Mouse (Mus musculus) forebrain, embryonic 14.5 days (tissue): ENCODE data around the gene Adgra1. TPM values are rescaled to one million over a fixed set of nuclear protein-coding genes. Genes with fewer than 3 reads are reported as not detected.
A peak's percentile ranks its signal among the peaks of the same experiment; 100 is the strongest.

Experiments
- ATAC-seq: fragments of 200-750 bp; cut with Nextera tagmentation; 2 replicates; pipeline ENCODE4 v1.8.0; 2017; ENCODE audit warnings: mild to moderate bottlenecking, moderate library complexity
- DNase-seq: peaks from one replicate; pipeline ENCODE4 v3.0.0-alpha.2; 2015; ENCODE audit warnings: low spot score
- H3K27ac ChIP-seq: fragments of 300-500 bp; sonication (generic); 2 replicates; pipeline ENCODE4 v1.5.1; 2014; ENCODE audit warnings: low read depth, mild to moderate bottlenecking, control low read depth, low read length, moderate library complexity
- H3K27me3 ChIP-seq: fragments of 300-500 bp; sonication (generic); replicated peaks from 2 replicates; pipeline ENCODE4 v1.6.1; 2014; ENCODE audit warnings: low read length, control low read depth, mixed read lengths; ENCODE audit not compliant: control insufficient read depth, insufficient read depth
- H3K36me3 ChIP-seq: fragments of 300-500 bp; sonication (generic); 2 replicates; pipeline ENCODE4 v1.6.1; 2014; ENCODE audit warnings: low read length, control low read depth; ENCODE audit not compliant: control insufficient read depth, insufficient read depth
- H3K4me1 ChIP-seq: fragments of 300-500 bp; sonication (generic); 2 replicates; pipeline ENCODE4 v1.6.1; 2014; ENCODE audit warnings: antibody characterized with exemption, low read length, control low read depth; ENCODE audit not compliant: control insufficient read depth, insufficient read depth
- H3K4me2 ChIP-seq: fragments of 300-500 bp; sonication (generic); 2 replicates; pipeline ENCODE4 v1.6.1; 2014; ENCODE audit warnings: mild to moderate bottlenecking, control low read depth, low read length
- H3K4me3 ChIP-seq: fragments of 300-500 bp; sonication (generic); 2 replicates; pipeline ENCODE4 v1.5.1; 2014; ENCODE audit warnings: low read depth, low read length, control low read depth
- H3K9ac ChIP-seq: fragments of 300-500 bp; sonication (generic); 2 replicates; pipeline ENCODE4 v1.6.1; 2014; ENCODE audit warnings: mild to moderate bottlenecking, low read length, control low read depth, moderate library complexity
- H3K9me3 ChIP-seq: fragments of 300-500 bp; sonication (generic); replicated peaks from 2 replicates; pipeline ENCODE4 v1.6.1; 2016; ENCODE audit warnings: low read length, control low read depth, mixed read lengths; ENCODE audit not compliant: control insufficient read depth
- WGBS: fragments of 180-500 bp; shearing (Covaris S2); extraction: QIAGEN DNeasy Blood & Tissue Kit; methylation state at CpG from one replicate; pipeline ENCODE4 v1.1.7; 2014; 5-methylcytosine and 5-hydroxymethylcytosine counted together
- polyA plus RNA-seq: library from polyadenylated mRNA; unstranded; fragments of >200 nt; fragmentation: Nextera tagmentation; extraction: Ambion mirVana; gene quantifications from 2 replicates; pipeline ENCODE4 v1.2.1, GENCODE M21; 2014

Gene Adgra1
- polyA plus RNA-seq, 1 experiment from 2014 or later, result 7.4 TPM

DNA sequence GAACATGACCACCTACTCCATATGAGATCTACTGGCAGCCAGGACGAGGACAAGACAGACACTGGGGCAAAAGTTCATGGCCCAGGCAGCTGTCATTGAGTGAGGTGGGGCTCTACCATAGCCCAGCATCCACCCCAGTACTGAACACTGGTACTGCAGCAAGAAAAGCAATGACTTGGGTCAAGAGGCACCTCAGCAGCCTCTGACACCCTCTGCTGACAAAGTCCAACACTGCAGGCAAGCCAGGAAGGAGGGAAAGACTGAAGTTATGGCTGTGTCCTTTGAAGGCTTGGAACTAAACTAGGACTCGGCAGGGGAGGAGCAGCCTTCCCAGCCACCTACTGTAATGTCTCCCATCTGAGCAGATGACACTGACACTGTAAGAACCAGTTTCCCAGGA lies 30.3 kb downstream of the Adgra1 start:
- Histone ChIP-seq H3K27me3 (no peaks in the 10 kb centered on the region), H3K36me3 (no peaks in the 10 kb centered on the region), H3K27ac (no peak overlapping the region), H3K4me3 (no peak overlapping the region), H3K4me1 (no peaks in the 10 kb centered on the region), H3K9me3 (no peaks in the 10 kb centered on the region), H3K9ac (no peak overlapping the region), H3K4me2 (no peak overlapping the region)
- ATAC-seq (no peak), DNase-seq (peak; percentile 19)
- 41% methylated on average over 2 of the region's 2 CpGs for WGBS

DNA sequence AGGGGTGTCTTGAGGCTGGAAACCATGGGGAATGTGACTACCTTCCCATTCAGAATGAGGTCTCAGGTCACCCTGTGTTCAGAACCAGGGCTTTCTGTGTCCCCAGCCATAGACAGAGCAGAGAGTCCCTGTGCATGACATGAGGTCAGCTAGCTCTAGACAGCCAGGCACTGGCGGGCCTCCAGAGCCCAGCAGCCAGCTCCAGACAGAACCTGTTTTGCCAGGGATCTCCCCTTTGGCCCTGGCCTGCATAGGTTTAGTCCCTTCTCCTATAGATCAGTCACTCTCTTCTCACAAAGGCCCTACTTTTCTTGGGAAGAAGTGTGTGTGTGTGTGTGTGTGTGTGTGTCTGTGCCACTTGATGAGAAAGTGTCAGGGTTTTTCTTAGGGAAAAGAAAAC lies 30.9 kb downstream of the Adgra1 start:
- no peaks in the 10 kb centered on the region for H3K9me3 ChIP-seq
- 81% methylated on average over 1 of the region's 1 CpGs for WGBS
- H3K36me3 ChIP-seq, result no peaks in the 10 kb centered on the region
- DNase-seq, result no peak
- no peaks in the 10 kb centered on the region for H3K4me1 ChIP-seq
- H3K9ac ChIP-seq, result no peak overlapping the region
- no peaks in the 10 kb centered on the region for H3K27me3 ChIP-seq
- no peak overlapping the region for H3K4me3 ChIP-seq
- H3K27ac ChIP-seq, result no peak overlapping the region
- no peak for ATAC-seq
- H3K4me2 ChIP-seq, result no peak overlapping the region

DNA sequence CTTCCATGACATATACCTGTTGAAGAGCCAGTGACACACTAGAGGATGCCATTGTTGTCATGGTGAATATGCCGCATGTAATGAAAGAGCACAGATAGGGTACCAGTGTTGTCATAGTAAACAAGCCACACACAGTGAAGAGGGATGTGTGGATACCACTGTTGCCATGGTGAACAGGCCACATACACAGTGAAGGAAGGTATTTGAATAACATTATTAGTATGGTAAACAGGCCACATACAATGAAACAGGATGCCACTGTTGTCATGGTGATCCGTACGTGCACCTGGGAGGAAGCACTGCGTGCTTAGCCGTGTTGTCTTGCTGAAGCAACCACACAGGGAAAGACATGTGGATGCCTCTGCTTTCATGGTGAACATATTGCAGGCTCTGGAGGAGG lies 37.0 kb downstream of the Adgra1 start:
- DNase-seq, result peak; percentile 41
- Histone ChIP-seq H3K27ac (no peak overlapping the region), H3K9ac (no peak overlapping the region), H3K4me3 (no peak overlapping the region), H3K36me3 (no peaks in the 10 kb centered on the region), H3K27me3 (no peaks in the 10 kb centered on the region), H3K4me2 (no peak overlapping the region), H3K4me1 (no peaks in the 10 kb centered on the region), H3K9me3 (no peaks in the 10 kb centered on the region)
- WGBS, result 80% methylated on average over 5 of the region's 5 CpGs
- peak; percentile 60; the same call in 1 of the 2 replicates for ATAC-seq

DNA sequence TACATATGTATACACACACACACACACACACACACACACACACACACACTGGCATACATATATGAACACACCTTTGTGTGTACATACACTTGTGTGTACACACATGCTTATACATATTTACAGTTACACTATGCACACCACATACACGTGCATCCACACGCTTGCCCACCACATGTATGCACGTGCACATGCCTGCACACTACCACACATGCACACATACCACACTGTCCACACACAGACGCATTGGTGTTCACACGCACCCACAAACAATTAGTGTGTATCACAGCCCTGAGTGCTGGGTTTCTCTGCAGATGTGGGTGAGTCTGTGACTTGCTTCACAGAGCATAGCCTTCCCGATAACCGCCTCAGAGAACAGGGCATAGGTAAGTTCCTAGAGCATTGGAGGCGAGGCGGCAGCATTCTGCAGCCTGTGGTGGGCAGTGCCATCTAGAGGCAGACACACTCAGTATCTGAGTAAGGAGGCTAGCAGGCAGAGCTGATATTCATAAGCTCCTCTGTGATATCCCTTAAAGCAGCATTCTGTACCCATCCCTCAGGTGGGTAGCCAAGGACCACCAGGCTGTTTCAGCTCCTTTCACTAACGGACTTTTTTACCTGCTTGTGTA lies 43.3 kb downstream of the Adgra1 start:
- 70% methylated on average over 10 of the region's 10 CpGs for WGBS
- Histone ChIP-seq H3K4me2 (no peak overlapping the region), H3K9ac (no peak overlapping the region), H3K36me3 (no peaks in the 10 kb centered on the region), H3K27ac (no peak overlapping the region), H3K4me3 (no peak overlapping the region), H3K4me1 (no peaks in the 10 kb centered on the region), H3K27me3 (no peaks in the 10 kb centered on the region), H3K9me3 (no peaks in the 10 kb centered on the region)
- peak; percentile 75; the same call in 1 of the 2 replicates for ATAC-seq
- DNase-seq, result peak; percentile 73

DNA sequence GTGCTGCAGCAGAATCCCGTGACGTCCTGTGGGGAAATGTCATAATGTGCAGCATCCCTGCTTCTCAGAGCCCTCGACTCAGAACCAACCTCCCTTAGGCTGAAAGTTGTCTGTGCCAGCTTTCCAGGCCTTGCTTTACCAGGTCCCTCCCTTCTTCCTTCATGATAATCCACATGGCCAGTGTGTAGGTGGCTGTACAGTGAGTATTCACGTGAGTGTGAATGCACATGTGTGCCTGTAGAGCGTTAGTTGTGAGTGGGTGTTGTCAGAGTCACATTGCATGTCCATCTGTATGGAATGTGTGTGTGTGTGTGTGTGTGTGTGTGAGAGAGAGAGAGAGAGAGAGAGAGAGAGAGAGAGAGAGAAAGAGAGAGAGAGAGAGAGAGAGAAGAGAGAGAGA lies 44.1 kb downstream of the Adgra1 start:
- H3K9ac ChIP-seq, result no peak overlapping the region
- H3K4me2 ChIP-seq, result no peak overlapping the region
- ATAC-seq (no peak), DNase-seq (no peak)
- H3K9me3 ChIP-seq, result no peaks in the 10 kb centered on the region
- H3K27me3 ChIP-seq, result no peaks in the 10 kb centered on the region
- H3K4me1 ChIP-seq, result no peaks in the 10 kb centered on the region
- H3K36me3 ChIP-seq, result no peaks in the 10 kb centered on the region
- H3K4me3 ChIP-seq, result no peak overlapping the region
- H3K27ac ChIP-seq, result no peak overlapping the region
- WGBS, result 74% methylated on average over 5 of the region's 5 CpGs

DNA sequence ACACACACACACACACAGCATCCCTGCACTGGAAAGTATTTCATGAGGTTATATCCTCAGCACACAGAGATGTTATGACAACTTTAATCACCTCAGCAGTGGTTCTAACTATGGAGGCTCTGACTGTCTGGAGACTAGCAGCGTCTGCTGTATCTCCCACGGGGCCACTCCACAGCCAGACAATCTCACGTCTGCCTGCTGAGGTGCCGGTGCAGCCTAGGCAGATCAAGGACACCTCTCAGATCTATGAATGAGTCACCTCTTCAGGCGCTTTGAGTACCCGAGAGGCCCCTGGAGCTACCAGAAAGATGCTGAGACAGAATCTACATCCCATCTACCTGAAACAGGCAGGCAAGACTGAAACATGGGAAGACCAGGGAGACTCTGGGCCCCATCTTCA lies 44.6 kb downstream of the Adgra1 start:
- H3K27ac ChIP-seq, result no peak overlapping the region
- 83% methylated on average over 6 of the region's 6 CpGs for WGBS
- ATAC-seq, result no peak

DNA sequence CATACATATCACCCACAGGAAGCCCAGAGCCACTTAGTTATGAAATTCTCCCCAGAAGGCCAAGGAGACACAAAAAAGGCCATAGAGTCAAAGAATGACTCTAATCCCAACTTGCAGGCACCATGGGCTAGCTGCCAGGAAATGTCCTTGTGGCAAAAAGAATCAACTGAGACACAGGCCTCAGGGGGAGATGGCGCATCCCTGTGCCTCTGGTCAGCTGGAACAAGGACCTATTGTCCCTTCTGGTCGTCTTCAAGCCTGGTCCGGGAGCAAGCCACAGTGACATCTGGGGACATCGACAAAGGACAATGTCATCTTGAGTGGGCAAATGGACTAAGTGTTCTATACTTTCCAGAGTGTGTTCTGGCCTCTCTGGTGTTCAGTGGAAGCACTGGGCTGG lies 49.6 kb downstream of the Adgra1 start:
- no peaks in the 10 kb centered on the region for H3K36me3 ChIP-seq
- WGBS, result 80% methylated on average over 4 of the region's 4 CpGs
- ATAC-seq, result no peak

More for the DNA sequence above, 44.6 kb downstream of the Adgra1 start:
- H3K4me1 ChIP-seq, result no peaks in the 10 kb centered on the region
- no peaks in the 10 kb centered on the region for H3K27me3 ChIP-seq
- no peaks in the 10 kb centered on the region for H3K9me3 ChIP-seq
- DNase-seq, result no peak
- no peak overlapping the region for H3K9ac ChIP-seq
- no peak overlapping the region for H3K4me3 ChIP-seq
- H3K36me3 ChIP-seq, result no peaks in the 10 kb centered on the region
- no peak overlapping the region for H3K4me2 ChIP-seq

DNA sequence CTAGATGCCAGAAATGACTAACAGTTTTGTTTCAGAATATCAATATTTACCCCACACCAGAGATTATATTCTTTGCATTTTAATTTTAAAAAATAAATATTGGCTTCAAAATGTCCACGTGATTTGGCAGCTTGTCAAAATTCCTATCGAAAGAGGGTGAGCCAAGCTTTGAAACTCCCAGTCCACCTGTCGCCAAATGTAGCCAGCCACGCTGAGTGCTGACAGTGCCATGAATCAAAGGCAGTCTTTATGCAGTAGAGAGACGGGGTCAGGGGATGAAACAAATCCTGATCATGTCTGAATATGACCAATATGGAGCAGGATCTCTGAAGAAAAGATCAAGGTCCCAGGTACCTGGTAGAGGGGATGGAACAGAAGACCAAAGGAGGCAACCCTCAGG lies 57.8 kb downstream of the Adgra1 start:
- no peaks in the 10 kb centered on the region for H3K9me3 ChIP-seq
- 60% methylated on average over 5 of the region's 5 CpGs for WGBS
- no peaks in the 10 kb centered on the region for H3K4me1 ChIP-seq
- ATAC-seq (no peak), DNase-seq (no peak)
- H3K27me3 ChIP-seq, result peaks cover 13% of the 10 kb centered on the region
- H3K4me2 ChIP-seq, result no peak overlapping the region
- no peak overlapping the region for H3K9ac ChIP-seq
- no peak overlapping the region for H3K4me3 ChIP-seq
- no peak overlapping the region for H3K27ac ChIP-seq
- no peaks in the 10 kb centered on the region for H3K36me3 ChIP-seq

More for the DNA sequence above, 49.6 kb downstream of the Adgra1 start:
- Histone ChIP-seq H3K4me3 (no peak overlapping the region), H3K9ac (no peak overlapping the region), H3K27ac (no peak overlapping the region), H3K9me3 (no peaks in the 10 kb centered on the region), H3K4me2 (no peak overlapping the region), H3K4me1 (no peaks in the 10 kb centered on the region), H3K27me3 (no peaks in the 10 kb centered on the region)
- DNase-seq, result no peak

DNA sequence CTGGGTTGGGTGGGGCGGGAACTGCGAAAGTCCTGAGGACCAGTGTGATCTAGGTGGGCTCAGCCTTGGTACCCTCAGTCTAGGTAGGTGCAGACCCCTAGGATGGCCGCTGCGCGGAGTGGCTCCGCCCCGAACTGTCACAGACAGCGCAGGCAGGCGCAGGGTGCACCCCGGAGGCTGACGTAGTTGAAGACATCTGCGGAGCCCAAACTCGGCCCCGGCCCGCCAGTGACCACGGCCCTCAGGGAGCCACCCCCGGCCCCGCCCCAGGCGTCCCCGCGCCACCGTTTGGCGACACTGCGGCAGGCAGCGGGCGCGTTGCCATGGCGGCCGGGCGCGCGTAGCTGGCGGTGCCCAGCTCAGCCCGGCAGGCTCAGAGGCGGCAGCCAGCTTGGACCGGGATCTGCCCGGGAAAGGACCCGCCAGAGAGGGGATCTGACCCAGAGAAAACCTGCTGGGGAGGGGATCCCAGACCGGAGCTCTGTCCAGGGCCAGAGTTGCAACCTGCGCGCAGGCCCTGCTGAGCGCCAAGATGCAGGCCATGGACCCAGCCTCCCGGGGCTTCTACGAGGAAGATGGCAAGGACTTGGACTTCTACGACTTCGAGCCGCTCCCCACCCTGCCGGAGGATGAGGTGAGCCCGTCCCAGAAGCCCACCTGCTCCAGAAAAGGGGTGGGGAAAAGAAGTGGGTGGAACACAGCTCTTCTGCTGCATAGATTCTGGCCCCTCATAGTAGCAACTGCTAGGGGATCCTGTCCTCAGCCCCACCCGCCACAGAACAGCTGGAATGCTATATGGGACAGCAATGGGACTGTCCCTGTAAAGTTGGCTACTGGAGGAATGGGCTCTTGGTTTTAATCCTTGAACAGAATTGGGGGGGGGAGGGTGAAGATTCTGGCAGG lies 60.9 kb downstream of the Adgra1 start, which contains the start of gene Kndc1:
TSS of gene Kndc1 (plus strand) at position 42 of the 903 bp plus-strand sequence.
- H3K27me3 ChIP-seq, result peaks cover 13% of the 10 kb centered on the region
- H3K36me3 ChIP-seq, result no peaks in the 10 kb centered on the region
- H3K4me2 ChIP-seq, result peak within 1 kb of the TSS; percentile 88
- H3K9ac ChIP-seq, result peak within 1 kb of the TSS; percentile 68
- no peak within 1 kb of the TSS for H3K27ac ChIP-seq
- H3K4me3 ChIP-seq, result peak within 1 kb of the TSS; percentile 48
- peak; percentile 65 for DNase-seq
- H3K4me1 ChIP-seq, result no peaks in the 10 kb centered on the region
- WGBS, result 2% methylated on average over 45 of the region's 50 CpGs
- no peaks in the 10 kb centered on the region for H3K9me3 ChIP-seq
- peak; percentile 87 for ATAC-seq
